Mouse (Mus musculus): ENCODE measurements around the gene Plac1. TPM values are rescaled to one million over a fixed set of nuclear protein-coding genes. Genes with fewer than 3 reads are reported as not detected.
A peak's percentile ranks its signal among the peaks of the same experiment; 100 is the strongest.
"Not testable (repeated sequence)": the region's sequence is repeated elsewhere in the genome, so short reads cannot be mapped to it uniquely, and the experiment has no call there.

The Plac1 gene
- polyA plus RNA-seq, 1 experiment from 2014 or later: 11.7 TPM

GRCm38 (mm10) chrX:53046911-53047310 is 193.0 kb downstream of the Plac1 start:
- H3K27ac ChIP-seq (ENCODE audit: poor library complexity, severe bottlenecking): peak overlapping the region; percentile 60; the same call in 1 of the 2 replicates
- no peak for ATAC-seq (ENCODE audit: insufficient number of reproducible peaks, low FRiP score)
- no peaks in the 10 kb centered on the region for H3K36me3 ChIP-seq
- H3K4me1 ChIP-seq (replicated peaks): peaks cover 27% of the 10 kb centered on the region
- no peaks in the 10 kb centered on the region for H3K9me3 ChIP-seq (replicated peaks)
- WGBS: 12% methylated on average over 2 of the region's 2 CpGs
- H3K4me3 ChIP-seq: no peak overlapping the region
- no peaks in the 10 kb centered on the region for H3K27me3 ChIP-seq (replicated peaks)
- H3K9ac ChIP-seq: no peak overlapping the region
- no peak overlapping the region for H3K4me2 ChIP-seq

- Histone ChIP-seq H3K4me1 (replicated peaks) (peaks cover 27% of the 10 kb centered on the region), H3K4me2 (no peak overlapping the region), H3K27me3 (replicated peaks) (no peaks in the 10 kb centered on the region), H3K9me3 (replicated peaks) (no peaks in the 10 kb centered on the region), H3K27ac (ENCODE audit: poor library complexity, severe bottlenecking) (peak overlapping the region; percentile 60), H3K4me3 (no peak overlapping the region), H3K36me3 (no peaks in the 10 kb centered on the region), H3K9ac (no peak overlapping the region)
- no peak for ATAC-seq (ENCODE audit: insufficient number of reproducible peaks, low FRiP score)
- 52% methylated on average over 4 of the region's 4 CpGs for WGBS
These were observed 193.9 kb downstream of the Plac1 start for GRCm38 (mm10) chrX:53046033-53046432.

- no peak for ATAC-seq (ENCODE audit: insufficient number of reproducible peaks, low FRiP score)
- Histone ChIP-seq H3K4me1 (replicated peaks) (peaks cover 27% of the 10 kb centered on the region), H3K27me3 (replicated peaks) (no peaks in the 10 kb centered on the region), H3K4me3 (no peak overlapping the region), H3K9ac (no peak overlapping the region), H3K27ac (ENCODE audit: poor library complexity, severe bottlenecking) (peak overlapping the region; percentile 60), H3K4me2 (no peak overlapping the region), H3K9me3 (replicated peaks) (no peaks in the 10 kb centered on the region), H3K36me3 (no peaks in the 10 kb centered on the region)
- WGBS: 21% methylated on average over 10 of the region's 10 CpGs
These were observed 194.6 kb downstream of the Plac1 start for GRCm38 (mm10) chrX:53045187-53045903.

GRCm38 (mm10) chrX:53041006-53041405 is 198.9 kb downstream of the Plac1 start:
- H3K4me2 ChIP-seq: no peak overlapping the region
- 80% methylated on average over 6 of the region's 6 CpGs for WGBS
- H3K27ac ChIP-seq (ENCODE audit: poor library complexity, severe bottlenecking): no peak overlapping the region
- no peaks in the 10 kb centered on the region for H3K27me3 ChIP-seq (replicated peaks)
- no peaks in the 10 kb centered on the region for H3K9me3 ChIP-seq (replicated peaks)
- H3K36me3 ChIP-seq: no peaks in the 10 kb centered on the region
- peaks cover 23% of the 10 kb centered on the region for H3K4me1 ChIP-seq (replicated peaks)
- no peak overlapping the region for H3K9ac ChIP-seq
- no peak overlapping the region for H3K4me3 ChIP-seq
- ATAC-seq (ENCODE audit: insufficient number of reproducible peaks, low FRiP score): no peak

GRCm38 (mm10) chrX:53040138-53040537 is 199.8 kb downstream of the Plac1 start:
- Histone ChIP-seq H3K4me1 (replicated peaks) (peaks cover 14% of the 10 kb centered on the region), H3K27me3 (replicated peaks) (no peaks in the 10 kb centered on the region), H3K9me3 (replicated peaks) (no peaks in the 10 kb centered on the region), H3K9ac (no peak overlapping the region), H3K4me2 (no peak overlapping the region), H3K36me3 (no peaks in the 10 kb centered on the region), H3K4me3 (no peak overlapping the region), H3K27ac (ENCODE audit: poor library complexity, severe bottlenecking) (no peak overlapping the region; the same call in 1 of the 2 replicates)
- WGBS: 81% methylated on average over 6 of the region's 6 CpGs
- ATAC-seq (ENCODE audit: insufficient number of reproducible peaks, low FRiP score): no peak

- peak overlapping the region; percentile 38; the same call in 1 of the 2 replicates for H3K27ac ChIP-seq (ENCODE audit: poor library complexity, severe bottlenecking)
- 41% methylated on average over 5 of the region's 5 CpGs for WGBS
- no peaks in the 10 kb centered on the region for H3K27me3 ChIP-seq (replicated peaks)
These were observed 200.3 kb downstream of the Plac1 start for GRCm38 (mm10) chrX:53039651-53040050.

GRCm38 (mm10) chrX:53038194-53038593 is 201.7 kb downstream of the Plac1 start:
- Histone ChIP-seq H3K9me3 (replicated peaks) (no peaks in the 10 kb centered on the region), H3K27me3 (replicated peaks) (no peaks in the 10 kb centered on the region), H3K4me2 (no peak overlapping the region), H3K4me3 (no peak overlapping the region), H3K4me1 (replicated peaks) (peaks cover 8% of the 10 kb centered on the region; the same call in 1 of the 2 replicates), H3K27ac (ENCODE audit: poor library complexity, severe bottlenecking) (no peak overlapping the region), H3K9ac (no peak overlapping the region), H3K36me3 (no peaks in the 10 kb centered on the region)
- 78% methylated on average over 4 of the region's 4 CpGs for WGBS
- ATAC-seq (ENCODE audit: insufficient number of reproducible peaks, low FRiP score): no peak

More at GRCm38 (mm10) chrX:53039651-53040050, 200.3 kb downstream of the Plac1 start:
- H3K9me3 ChIP-seq (replicated peaks): no peaks in the 10 kb centered on the region
- peaks cover 9% of the 10 kb centered on the region for H3K4me1 ChIP-seq (replicated peaks)
- H3K4me3 ChIP-seq: no peak overlapping the region
- no peak overlapping the region for H3K4me2 ChIP-seq
- H3K36me3 ChIP-seq: no peaks in the 10 kb centered on the region
- H3K9ac ChIP-seq: no peak overlapping the region
- no peak for ATAC-seq (ENCODE audit: insufficient number of reproducible peaks, low FRiP score)

- H3K4me1 ChIP-seq (replicated peaks): no peaks in the 10 kb centered on the region
- no peak overlapping the region for H3K9ac ChIP-seq
- H3K9me3 ChIP-seq (replicated peaks): no peaks in the 10 kb centered on the region
- H3K36me3 ChIP-seq: no peaks in the 10 kb centered on the region
- no peak overlapping the region for H3K4me2 ChIP-seq
- no peak overlapping the region for H3K27ac ChIP-seq (ENCODE audit: poor library complexity, severe bottlenecking)
- ATAC-seq (ENCODE audit: insufficient number of reproducible peaks, low FRiP score): no peak
- 58% methylated on average over 5 of the region's 5 CpGs for WGBS
- H3K4me3 ChIP-seq: no peak overlapping the region
- no peaks in the 10 kb centered on the region for H3K27me3 ChIP-seq (replicated peaks)
These were observed 210.4 kb downstream of the Plac1 start for GRCm38 (mm10) chrX:53029559-53029958.

GRCm38 (mm10) chrX:53025471-53026223 is 214.3 kb downstream of the Plac1 start:
- no peaks in the 10 kb centered on the region for H3K36me3 ChIP-seq
- ATAC-seq (ENCODE audit: insufficient number of reproducible peaks, low FRiP score): no peak
- 50% methylated on average over 11 of the region's 11 CpGs for WGBS
- no peak overlapping the region for H3K9ac ChIP-seq
- no peak overlapping the region for H3K4me2 ChIP-seq
- no peaks in the 10 kb centered on the region for H3K9me3 ChIP-seq (replicated peaks)
- no peaks in the 10 kb centered on the region for H3K27me3 ChIP-seq (replicated peaks)
- H3K4me3 ChIP-seq: no peak overlapping the region
- H3K27ac ChIP-seq (ENCODE audit: poor library complexity, severe bottlenecking): no peak overlapping the region
- H3K4me1 ChIP-seq (replicated peaks): no peaks in the 10 kb centered on the region

GRCm38 (mm10) chrX:53024268-53024667 is 215.6 kb downstream of the Plac1 start:
- not testable (repeated sequence) for H3K9ac ChIP-seq; H3K27ac ChIP-seq (ENCODE audit: poor library complexity, severe bottlenecking); H3K27me3 ChIP-seq (replicated peaks); H3K4me1 ChIP-seq (replicated peaks); ATAC-seq (ENCODE audit: insufficient number of reproducible peaks, low FRiP score); H3K9me3 ChIP-seq (replicated peaks); H3K36me3 ChIP-seq; H3K4me3 ChIP-seq; H3K4me2 ChIP-seq
- WGBS: 23% methylated on average over 3 of the region's 3 CpGs

GRCm38 (mm10) chrX:53023021-53023420 is 216.9 kb downstream of the Plac1 start:
- no peak overlapping the region for H3K4me2 ChIP-seq
- no peak overlapping the region for H3K4me3 ChIP-seq
- no peak overlapping the region for H3K27ac ChIP-seq (ENCODE audit: poor library complexity, severe bottlenecking)
- no peaks in the 10 kb centered on the region for H3K4me1 ChIP-seq (replicated peaks)
- H3K9me3 ChIP-seq (replicated peaks): no peaks in the 10 kb centered on the region
- no peaks in the 10 kb centered on the region for H3K27me3 ChIP-seq (replicated peaks)
- 79% methylated on average over 2 of the region's 2 CpGs for WGBS
- no peak overlapping the region for H3K9ac ChIP-seq
- no peaks in the 10 kb centered on the region for H3K36me3 ChIP-seq
- no peak for ATAC-seq (ENCODE audit: insufficient number of reproducible peaks, low FRiP score)
